Mouse (Mus musculus): ENCODE results near the gene Ptma. TPM values are rescaled to one million over a fixed set of nuclear protein-coding genes. Genes with fewer than 3 reads are reported as not detected.

Ptma gene
- polyA plus RNA-seq, 1 experiment from 2014 or later, result 1,057 TPM

DNA sequence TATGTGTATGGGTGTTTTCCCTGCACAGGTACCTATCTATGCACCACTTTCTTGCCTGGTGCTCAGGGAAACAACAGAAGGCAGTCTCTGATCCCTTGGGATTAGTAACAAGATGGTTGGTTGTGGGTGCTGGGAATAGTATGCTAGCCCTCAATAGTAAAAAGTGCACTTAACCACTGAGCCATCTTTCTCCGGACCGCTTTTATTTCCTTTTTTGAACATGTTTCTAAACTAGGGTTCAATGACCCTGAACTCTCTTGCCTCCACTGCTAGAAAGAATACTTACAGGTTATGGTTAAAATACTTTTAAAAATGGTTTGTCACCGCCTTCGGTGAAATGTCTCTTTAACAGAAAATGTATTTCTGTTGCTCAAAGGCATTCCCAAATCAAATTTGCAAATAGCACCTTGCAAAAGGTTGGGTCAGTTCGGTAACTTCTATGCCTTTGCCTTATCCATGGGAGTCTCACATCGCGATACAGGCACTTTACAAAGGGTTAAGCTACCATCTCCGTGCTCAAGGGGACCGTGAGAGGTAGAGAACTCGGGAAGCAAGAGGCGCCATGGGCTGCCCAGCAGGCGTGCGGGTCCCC is 39.7 kb upstream of the Ptma start:
- 6% methylated on average over 13 of the region's 13 CpGs for WGBS
- no peak; the same call in 1 of the 2 replicates for ATAC-seq (ENCODE audit: insufficient number of reproducible peaks, low FRiP score)
- peak overlapping the region; percentile 95 for H3K27ac ChIP-seq (ENCODE audit: poor library complexity, severe bottlenecking)
- peak overlapping the region; percentile 69 for H3K4me3 ChIP-seq
- no peaks in the 10 kb centered on the region for H3K36me3 ChIP-seq
- peak overlapping the region; percentile 82 for H3K4me2 ChIP-seq
- peak overlapping the region; percentile 74 for H3K9ac ChIP-seq
- H3K4me1 ChIP-seq (replicated peaks), result peaks cover 14% of the 10 kb centered on the region
- no peaks in the 10 kb centered on the region for H3K9me3 ChIP-seq (replicated peaks)
- H3K27me3 ChIP-seq (replicated peaks), result no peaks in the 10 kb centered on the region

DNA sequence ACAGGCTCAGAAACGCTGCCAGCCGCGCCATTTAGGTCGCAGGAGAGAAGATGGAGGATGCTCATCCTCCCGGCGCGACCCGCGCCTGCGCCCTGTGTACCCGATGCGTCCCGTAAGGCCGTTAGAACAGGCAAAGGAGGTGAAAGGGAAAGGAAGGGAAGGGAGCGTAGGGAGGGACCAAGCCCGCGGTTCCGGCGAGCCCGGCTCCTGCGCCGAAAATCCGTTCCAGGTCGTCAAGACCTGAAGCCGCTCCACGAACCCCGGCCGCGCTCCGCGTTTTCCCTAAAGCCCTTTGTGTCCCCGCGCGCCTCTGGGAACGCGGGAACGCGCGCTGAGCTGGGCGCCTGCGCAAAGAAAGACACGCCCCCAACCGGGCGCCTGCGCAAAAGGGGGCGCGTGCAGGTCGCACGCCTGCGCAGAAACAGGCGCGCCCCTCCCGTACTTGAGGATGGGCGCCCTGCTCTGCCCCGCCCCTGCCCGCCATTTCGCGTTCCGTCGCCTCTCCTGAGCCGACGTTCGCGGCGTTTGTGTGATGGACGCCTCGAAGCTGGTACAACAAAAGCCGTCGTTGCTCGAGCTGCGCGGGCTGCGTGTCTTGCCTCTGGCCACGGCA is 39.1 kb upstream of the Ptma start:
- peak overlapping the region; percentile 82 for H3K4me2 ChIP-seq
- H3K4me3 ChIP-seq, result peak overlapping the region; percentile 69
- H3K27ac ChIP-seq (ENCODE audit: poor library complexity, severe bottlenecking), result peak overlapping the region; percentile 95
- no peaks in the 10 kb centered on the region for H3K27me3 ChIP-seq (replicated peaks)
- H3K9ac ChIP-seq, result peak overlapping the region; percentile 93
- no peaks in the 10 kb centered on the region for H3K9me3 ChIP-seq (replicated peaks)
- peaks cover 20% of the 10 kb centered on the region for H3K4me1 ChIP-seq (replicated peaks)
- under 1% methylated on average over 74 of the region's 74 CpGs for WGBS
- ATAC-seq (ENCODE audit: insufficient number of reproducible peaks, low FRiP score), result peak; percentile 94
- no peaks in the 10 kb centered on the region for H3K36me3 ChIP-seq

DNA sequence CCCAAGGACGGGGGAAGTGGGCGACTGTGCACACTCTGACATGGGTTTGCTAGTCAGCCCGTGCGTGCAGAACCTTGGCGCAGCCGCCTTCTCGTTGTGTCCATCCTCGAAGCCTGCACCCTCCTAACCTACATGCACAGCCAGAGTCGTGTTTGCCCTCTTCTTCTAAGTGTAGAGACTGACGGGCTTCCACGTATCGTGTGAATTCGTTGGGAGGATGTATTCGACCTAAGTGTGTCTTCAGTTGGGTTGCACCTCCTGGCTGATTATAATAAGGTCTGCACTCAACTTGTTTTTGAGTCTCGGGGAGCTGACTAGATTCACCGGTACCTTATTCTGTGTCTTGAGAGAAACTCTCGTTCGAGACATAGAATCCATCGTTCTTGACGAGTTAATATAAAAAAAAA is 38.6 kb upstream of the Ptma start:
- H3K4me3 ChIP-seq, result peak overlapping the region; percentile 69
- H3K27ac ChIP-seq (ENCODE audit: poor library complexity, severe bottlenecking), result peak overlapping the region; percentile 95
- H3K36me3 ChIP-seq, result no peaks in the 10 kb centered on the region
- H3K9me3 ChIP-seq (replicated peaks), result no peaks in the 10 kb centered on the region
- peaks cover 24% of the 10 kb centered on the region for H3K4me1 ChIP-seq (replicated peaks)
- H3K4me2 ChIP-seq, result peak overlapping the region; percentile 82
- 8% methylated on average over 20 of the region's 20 CpGs for WGBS
- H3K9ac ChIP-seq, result peak overlapping the region; percentile 93
- H3K27me3 ChIP-seq (replicated peaks), result no peaks in the 10 kb centered on the region
- ATAC-seq (ENCODE audit: insufficient number of reproducible peaks, low FRiP score), result peak; percentile 43

DNA sequence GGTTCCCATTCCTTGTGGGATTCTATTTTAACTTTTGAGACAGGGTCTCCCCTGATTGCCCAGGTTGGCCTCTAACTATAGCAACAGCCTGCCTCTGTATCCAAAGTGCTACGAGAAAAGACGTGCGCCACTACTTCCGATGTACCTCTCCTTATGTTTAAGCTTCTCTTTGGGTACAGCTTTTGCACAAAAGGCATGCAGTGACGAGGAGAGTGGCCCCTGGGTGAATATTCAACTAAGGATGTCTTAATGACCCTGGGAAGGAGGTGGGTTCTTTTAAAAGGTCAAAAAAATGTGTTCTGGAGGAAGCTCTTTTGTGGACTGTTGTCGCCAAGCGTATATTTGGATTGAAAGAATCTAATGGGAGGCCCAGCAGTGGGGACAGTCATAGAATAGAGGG is 38.2 kb upstream of the Ptma start:
- ATAC-seq (ENCODE audit: insufficient number of reproducible peaks, low FRiP score), result no peak
- 74% methylated on average over 7 of the region's 7 CpGs for WGBS

DNA sequence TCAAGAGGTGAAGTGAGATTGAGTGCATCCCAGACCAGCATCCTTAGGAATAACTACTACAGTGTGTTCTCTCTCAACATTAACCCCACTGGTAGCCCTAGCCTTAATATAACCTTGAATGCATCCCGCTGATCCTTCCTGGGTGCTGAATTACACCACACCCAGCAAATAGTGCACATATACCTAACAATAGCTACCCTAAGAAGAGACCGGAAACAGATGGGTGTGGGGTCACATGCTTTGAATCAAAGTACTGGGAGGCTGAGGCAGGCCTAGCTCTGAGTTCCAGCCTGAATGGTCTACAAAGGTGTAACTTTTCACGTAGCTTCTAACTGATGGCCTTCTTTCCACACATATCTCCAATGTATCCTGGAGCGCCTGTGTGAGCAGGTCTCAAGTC is 37.8 kb upstream of the Ptma start:
- ATAC-seq (ENCODE audit: insufficient number of reproducible peaks, low FRiP score), result no peak
- Histone ChIP-seq H3K27ac (ENCODE audit: poor library complexity, severe bottlenecking) (peak overlapping the region; percentile 95; the same call in 1 of the 2 replicates), H3K4me3 (peak overlapping the region; percentile 69)

More for the DNA sequence above, 38.2 kb upstream of the Ptma start:
- peak overlapping the region; percentile 82 for H3K4me2 ChIP-seq
- H3K4me1 ChIP-seq (replicated peaks), result peaks cover 24% of the 10 kb centered on the region
- H3K27ac ChIP-seq (ENCODE audit: poor library complexity, severe bottlenecking), result peak overlapping the region; percentile 95
- no peaks in the 10 kb centered on the region for H3K9me3 ChIP-seq (replicated peaks)
- peak overlapping the region; percentile 69 for H3K4me3 ChIP-seq
- H3K27me3 ChIP-seq (replicated peaks), result no peaks in the 10 kb centered on the region
- H3K9ac ChIP-seq, result peak overlapping the region; percentile 93
- H3K36me3 ChIP-seq, result no peaks in the 10 kb centered on the region

DNA sequence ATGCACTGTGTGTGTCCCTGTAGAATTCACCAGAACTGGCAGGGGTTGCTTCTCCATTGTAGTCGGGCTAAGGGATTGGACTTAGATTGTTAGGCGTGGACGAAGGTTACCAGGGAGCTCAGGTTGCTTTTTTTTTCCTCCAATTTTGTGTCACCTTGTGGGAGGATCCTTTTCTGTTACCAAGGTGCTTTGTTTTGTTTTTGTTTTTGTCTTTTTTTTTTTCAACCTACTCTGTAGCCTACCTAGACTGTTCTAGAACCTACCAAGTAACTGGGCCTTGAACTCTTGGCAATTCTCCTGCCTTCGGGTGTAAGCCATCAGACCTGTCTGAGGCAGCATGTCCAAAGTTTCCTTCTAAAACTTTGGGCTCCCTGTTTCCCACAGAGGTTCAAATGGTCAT is 36.6 kb upstream of the Ptma start:
- Histone ChIP-seq H3K4me1 (replicated peaks) (peaks cover 24% of the 10 kb centered on the region), H3K36me3 (no peaks in the 10 kb centered on the region), H3K4me3 (no peak overlapping the region), H3K4me2 (no peak overlapping the region), H3K27ac (ENCODE audit: poor library complexity, severe bottlenecking) (no peak overlapping the region), H3K9me3 (replicated peaks) (no peaks in the 10 kb centered on the region), H3K9ac (no peak overlapping the region), H3K27me3 (replicated peaks) (no peaks in the 10 kb centered on the region)
- ATAC-seq (ENCODE audit: insufficient number of reproducible peaks, low FRiP score), result no peak
- WGBS, result 96% methylated on average over 4 of the region's 4 CpGs

More for the DNA sequence above, 37.8 kb upstream of the Ptma start:
- H3K9ac ChIP-seq, result no peak overlapping the region
- no peaks in the 10 kb centered on the region for H3K27me3 ChIP-seq (replicated peaks)
- peak overlapping the region; percentile 82 for H3K4me2 ChIP-seq
- no peaks in the 10 kb centered on the region for H3K9me3 ChIP-seq (replicated peaks)
- peaks cover 24% of the 10 kb centered on the region for H3K4me1 ChIP-seq (replicated peaks)
- 97% methylated on average over 4 of the region's 4 CpGs for whole genome bisulfite sequencing
- no peaks in the 10 kb centered on the region for H3K36me3 ChIP-seq

DNA sequence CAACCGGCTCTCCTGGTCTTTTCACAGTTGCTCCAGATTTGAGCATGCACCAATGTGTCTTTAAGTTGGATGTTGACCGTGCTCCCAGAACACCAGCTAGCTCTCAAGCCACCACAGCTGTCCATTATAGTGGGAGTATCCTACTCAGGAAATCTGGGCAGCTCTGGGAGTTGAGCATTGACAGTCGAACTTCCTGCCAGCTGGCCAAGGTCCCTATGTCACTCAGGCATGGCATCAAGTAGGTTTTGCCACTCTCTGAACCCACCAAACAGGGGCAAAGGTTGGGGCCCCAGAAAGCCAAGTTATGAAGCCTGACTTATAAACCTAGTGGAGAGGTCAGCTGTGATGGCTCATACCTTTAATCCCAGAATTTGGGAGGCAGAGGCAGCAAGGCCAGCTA is 35.8 kb upstream of the Ptma start:
- Histone ChIP-seq H3K27me3 (replicated peaks) (no peaks in the 10 kb centered on the region), H3K9me3 (replicated peaks) (no peaks in the 10 kb centered on the region), H3K9ac (no peak overlapping the region), H3K27ac (ENCODE audit: poor library complexity, severe bottlenecking) (no peak overlapping the region), H3K4me2 (no peak overlapping the region), H3K4me3 (no peak overlapping the region), H3K4me1 (replicated peaks) (peaks cover 24% of the 10 kb centered on the region), H3K36me3 (no peaks in the 10 kb centered on the region)
- ATAC-seq (ENCODE audit: insufficient number of reproducible peaks, low FRiP score), result no peak
- 85% methylated on average over 3 of the region's 3 CpGs for WGBS

DNA sequence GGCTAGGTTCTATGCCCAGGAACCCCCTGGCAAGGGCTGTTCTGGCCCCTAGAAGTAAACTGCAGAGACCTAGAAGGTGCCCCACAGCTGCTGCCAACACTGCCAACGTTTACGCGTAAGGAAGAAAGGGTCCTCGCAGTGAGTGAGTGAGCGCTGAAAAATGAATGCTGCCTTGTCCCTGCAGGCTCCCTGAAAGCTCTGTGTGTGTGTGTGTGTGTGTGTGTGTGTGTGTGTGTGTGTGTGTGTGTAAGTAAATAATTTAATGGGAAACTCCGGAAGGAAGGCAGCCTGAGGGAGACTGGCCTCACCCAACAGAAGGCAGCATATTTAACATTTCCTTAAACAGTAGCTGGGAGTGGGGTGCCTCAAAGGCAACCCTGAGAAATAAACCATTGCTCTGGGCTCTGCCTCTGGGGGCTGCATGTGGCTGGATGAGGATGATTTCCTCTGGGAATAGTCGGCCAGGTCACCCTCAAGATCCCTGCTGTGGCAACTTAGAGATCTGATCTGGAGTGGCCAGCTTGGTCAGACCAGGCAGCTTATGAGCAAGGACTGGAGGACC is 34.9 kb upstream of the Ptma start:
- Histone ChIP-seq H3K4me1 (replicated peaks) (peaks cover 24% of the 10 kb centered on the region), H3K36me3 (no peaks in the 10 kb centered on the region), H3K27ac (ENCODE audit: poor library complexity, severe bottlenecking) (peak overlapping the region; percentile 56), H3K27me3 (replicated peaks) (no peaks in the 10 kb centered on the region), H3K4me2 (no peak overlapping the region), H3K4me3 (no peak overlapping the region), H3K9ac (no peak overlapping the region; the same call in 1 of the 2 replicates), H3K9me3 (replicated peaks) (no peaks in the 10 kb centered on the region)
- WGBS, result 73% methylated on average over 7 of the region's 7 CpGs
- no peak for ATAC-seq (ENCODE audit: insufficient number of reproducible peaks, low FRiP score)

DNA sequence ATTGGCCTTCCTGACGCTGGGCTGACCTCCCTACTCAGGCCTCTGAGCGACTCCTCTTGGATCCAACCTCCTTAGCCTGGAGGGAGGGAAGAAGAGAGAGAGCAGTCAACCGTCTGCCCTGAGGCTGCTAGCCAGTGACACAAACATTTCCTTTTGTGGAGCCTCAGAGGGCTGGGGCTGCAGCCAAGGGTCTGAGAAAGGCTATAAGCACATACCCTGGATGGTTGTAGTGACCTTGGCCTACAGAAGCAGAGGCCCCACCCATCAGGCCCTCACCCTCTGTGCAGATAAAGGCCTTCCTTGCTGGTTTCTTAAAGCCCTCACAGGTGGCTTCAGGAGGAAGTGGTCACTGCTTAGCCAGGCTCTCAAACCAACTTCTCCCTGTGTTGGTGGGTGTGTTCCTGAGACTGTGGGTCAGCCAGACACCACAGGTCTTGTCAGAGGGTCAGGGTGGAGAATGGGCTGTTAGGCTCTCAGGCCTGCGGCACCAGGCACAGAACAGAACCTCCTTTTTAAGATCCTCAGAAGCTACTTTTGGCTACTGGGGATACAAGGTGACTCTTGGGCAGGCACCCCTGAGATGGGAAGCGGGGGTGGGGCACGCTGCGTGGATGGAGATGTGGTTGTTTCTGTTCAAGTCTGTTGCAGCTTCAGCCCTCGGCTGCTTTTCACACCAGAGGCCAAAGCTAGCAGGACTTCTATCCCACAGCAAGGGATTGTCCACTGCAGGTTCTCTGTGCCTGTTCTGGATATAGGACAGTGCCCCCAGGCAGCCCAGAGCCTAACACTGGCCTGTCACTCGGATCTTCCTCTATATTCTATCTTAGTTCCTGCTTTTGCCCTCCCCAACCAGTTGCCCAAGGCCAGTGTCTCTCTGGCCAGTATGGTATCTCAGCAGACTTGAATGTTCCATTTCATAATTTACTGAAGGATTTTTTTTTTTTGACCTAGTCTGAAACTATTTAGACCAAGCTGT is 34.1 kb upstream of the Ptma start:
- no peak overlapping the region; the same call in 1 of the 2 replicates for H3K9ac ChIP-seq
- no peak for ATAC-seq (ENCODE audit: insufficient number of reproducible peaks, low FRiP score)
- 68% methylated on average over 9 of the region's 9 CpGs for WGBS

DNA sequence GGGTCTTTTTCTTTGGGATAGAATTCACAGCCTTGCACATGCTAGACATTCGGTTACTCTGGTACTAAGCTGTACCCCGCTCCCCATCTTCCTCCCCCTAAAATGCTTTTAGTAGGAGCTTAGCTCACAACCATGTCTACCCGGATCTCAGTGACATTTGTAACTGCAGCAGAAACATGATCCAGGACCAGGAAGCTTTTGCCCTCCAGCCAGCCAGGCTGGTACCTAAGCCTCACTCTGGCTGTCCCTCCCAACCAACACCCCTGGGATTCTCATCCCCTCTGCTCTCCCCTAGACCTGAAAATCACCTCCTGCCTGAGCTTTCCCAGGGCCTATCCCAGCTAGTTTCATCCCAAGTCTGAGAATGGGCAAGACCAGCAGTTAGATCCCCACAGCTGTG is 32.7 kb upstream of the Ptma start:
- Histone ChIP-seq H3K9ac (no peak overlapping the region), H3K36me3 (no peaks in the 10 kb centered on the region), H3K9me3 (replicated peaks) (no peaks in the 10 kb centered on the region), H3K4me3 (no peak overlapping the region), H3K27me3 (replicated peaks) (no peaks in the 10 kb centered on the region), H3K4me2 (no peak overlapping the region), H3K27ac (ENCODE audit: poor library complexity, severe bottlenecking) (no peak overlapping the region), H3K4me1 (replicated peaks) (peaks cover 33% of the 10 kb centered on the region)
- 80% methylated on average over 3 of the region's 3 CpGs for WGBS
- ATAC-seq (ENCODE audit: insufficient number of reproducible peaks, low FRiP score), result no peak

More for the DNA sequence above, 34.1 kb upstream of the Ptma start:
- Histone ChIP-seq H3K4me2 (no peak overlapping the region), H3K9me3 (replicated peaks) (no peaks in the 10 kb centered on the region), H3K27me3 (replicated peaks) (no peaks in the 10 kb centered on the region), H3K36me3 (no peaks in the 10 kb centered on the region), H3K4me3 (no peak overlapping the region), H3K27ac (ENCODE audit: poor library complexity, severe bottlenecking) (peak overlapping the region; percentile 56), H3K4me1 (replicated peaks) (peaks cover 25% of the 10 kb centered on the region)

DNA sequence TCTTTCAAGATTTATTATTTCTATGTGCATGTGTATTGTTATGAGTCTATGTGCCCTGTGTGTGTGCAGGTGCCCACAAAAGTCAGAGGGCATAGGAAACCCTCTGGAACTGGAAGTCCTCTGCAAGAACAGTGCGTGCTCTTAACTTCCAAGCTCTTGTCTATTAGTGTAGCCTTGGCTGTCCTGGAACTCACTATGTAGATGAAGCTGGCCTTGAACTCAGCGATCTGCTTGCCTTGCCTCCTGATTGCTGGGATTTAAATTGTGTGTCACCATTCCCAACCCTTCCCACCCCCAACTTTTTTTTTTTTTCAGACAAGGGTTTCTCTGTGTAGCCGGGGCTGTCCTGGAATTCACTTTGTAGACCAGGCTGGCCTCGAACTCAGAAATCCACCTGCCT is 30.2 kb upstream of the Ptma start:
- no peak for ATAC-seq (ENCODE audit: insufficient number of reproducible peaks, low FRiP score)
- Histone ChIP-seq H3K4me2 (no peak overlapping the region), H3K36me3 (no peaks in the 10 kb centered on the region), H3K27ac (ENCODE audit: poor library complexity, severe bottlenecking) (no peak overlapping the region), H3K4me1 (replicated peaks) (peaks cover 43% of the 10 kb centered on the region), H3K9me3 (replicated peaks) (no peaks in the 10 kb centered on the region), H3K27me3 (replicated peaks) (no peaks in the 10 kb centered on the region), H3K4me3 (no peak overlapping the region), H3K9ac (no peak overlapping the region)
- WGBS, result 86% methylated on average over 4 of the region's 4 CpGs
